Mouse (Mus musculus) gonadal fat pad, adult 2 months (tissue): Measurements from ENCODE around the gene Lyrm9. TPM values are rescaled to one million over a fixed set of nuclear protein-coding genes. Genes with fewer than 3 reads are reported as not detected.

Experiments used
- DNase-seq: peaks from one replicate; pipeline ENCODE4 v3.0.0-alpha.2; 2012; ENCODE audit warnings: low read depth
- polyA plus RNA-seq: library from polyadenylated mRNA; depleted of rRNA; stranded (reverse); fragments of >200 nt; gene quantifications from 2 replicates; pipeline ENCODE4 v1.2.3, GENCODE M21; 2012; rRNA removed

The Lyrm9 gene
- polyA plus RNA-seq, result 19.8 and 26.5 TPM in 2 replicates

- no peak for DNase-seq
These were observed at the start of gene Lyrm9 for GRCm38 (mm10) chr11:78826442-78827013. TSS of gene Lyrm9 (plus strand) at chr11:78826584.

DNA sequence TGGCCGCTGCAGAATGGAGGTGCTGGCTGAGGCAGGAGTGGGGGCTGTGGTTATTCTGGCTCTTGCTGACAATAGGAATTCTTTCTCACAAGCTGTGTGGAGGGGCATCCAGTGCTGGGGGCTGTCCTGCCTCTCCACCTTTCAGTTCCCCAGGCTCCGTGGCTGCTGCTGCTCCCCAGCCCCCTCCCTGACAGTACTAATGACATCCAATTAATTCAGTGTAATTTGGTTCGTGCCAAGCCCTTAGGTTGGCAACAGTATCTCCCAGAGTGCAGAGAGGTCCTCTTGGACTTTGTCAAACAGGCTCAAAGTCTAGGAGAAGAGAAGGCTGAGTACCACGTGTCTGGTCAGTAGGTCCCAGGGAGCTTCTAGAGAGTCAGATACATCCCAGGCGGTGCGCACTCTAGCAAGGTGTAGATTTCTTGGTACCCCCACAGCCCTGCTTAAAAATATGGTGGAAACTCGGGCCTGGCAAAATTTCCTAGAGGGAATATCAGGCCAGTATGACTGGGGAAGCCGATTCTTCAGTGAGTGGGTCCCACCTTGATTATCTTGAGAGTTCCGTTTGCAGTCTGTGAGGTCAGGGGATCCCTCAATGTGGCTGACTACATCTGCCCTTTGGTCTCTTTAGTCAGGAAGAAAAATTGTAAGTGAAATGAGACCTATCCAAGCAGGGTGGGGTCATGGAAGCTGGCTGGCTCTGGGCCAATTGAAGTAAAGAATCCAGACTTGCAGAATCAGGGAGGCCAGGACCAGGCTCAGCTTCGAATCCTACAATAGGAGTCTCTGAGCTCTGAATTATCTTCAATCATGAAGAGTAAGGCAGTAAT, 48.3 kb upstream of the Lyrm9 start:
- no peak for DNase-seq

- DNase-seq, result no peak
These were observed 46.4 kb upstream of the Lyrm9 start for GRCm38 (mm10) chr11:78780002-78780401.

DNA sequence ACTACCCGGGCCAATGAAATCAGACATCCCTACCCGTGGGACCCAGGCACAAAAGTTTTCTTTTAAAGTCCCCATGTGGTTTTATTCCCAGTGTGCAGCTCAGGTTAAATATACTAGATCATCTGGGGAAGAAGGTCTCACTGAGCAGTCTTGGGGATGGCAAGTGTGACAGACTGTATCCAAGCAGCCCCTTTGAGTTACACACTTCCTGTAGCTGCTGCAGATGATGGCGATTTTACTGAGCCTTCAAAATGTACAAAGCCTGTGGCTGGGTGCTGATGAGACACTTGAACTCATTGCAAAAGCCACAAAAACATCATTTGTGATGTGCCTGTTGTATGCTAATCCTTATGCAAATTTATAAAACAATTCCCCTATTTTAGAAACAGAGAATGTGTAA, 45.8 kb upstream of the Lyrm9 start:
- no peak for DNase-seq

DNA sequence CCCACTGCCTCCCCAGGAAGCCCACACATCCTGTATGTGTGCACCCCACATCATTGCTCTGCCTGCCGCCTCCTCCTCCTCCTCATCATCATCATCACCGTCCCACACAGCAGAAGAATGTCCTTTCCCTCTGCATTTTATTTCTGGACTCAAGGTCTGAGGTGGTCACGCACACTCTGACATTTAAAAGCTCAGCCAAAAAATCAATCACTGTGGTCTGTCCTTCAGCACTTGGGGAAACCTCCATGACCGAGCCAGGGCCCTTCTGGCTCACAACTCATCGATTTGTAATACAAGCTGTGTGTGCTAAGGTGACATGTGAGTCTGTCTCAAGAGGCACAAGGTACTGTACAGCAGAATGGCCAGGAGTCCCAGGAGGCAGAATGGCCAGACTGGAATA, 44.1 kb upstream of the Lyrm9 start:
- DNase-seq, result no peak

GRCm38 (mm10) chr11:78782791-78783347, 43.5 kb upstream of the Lyrm9 start:
- DNase-seq, result no peak

DNA sequence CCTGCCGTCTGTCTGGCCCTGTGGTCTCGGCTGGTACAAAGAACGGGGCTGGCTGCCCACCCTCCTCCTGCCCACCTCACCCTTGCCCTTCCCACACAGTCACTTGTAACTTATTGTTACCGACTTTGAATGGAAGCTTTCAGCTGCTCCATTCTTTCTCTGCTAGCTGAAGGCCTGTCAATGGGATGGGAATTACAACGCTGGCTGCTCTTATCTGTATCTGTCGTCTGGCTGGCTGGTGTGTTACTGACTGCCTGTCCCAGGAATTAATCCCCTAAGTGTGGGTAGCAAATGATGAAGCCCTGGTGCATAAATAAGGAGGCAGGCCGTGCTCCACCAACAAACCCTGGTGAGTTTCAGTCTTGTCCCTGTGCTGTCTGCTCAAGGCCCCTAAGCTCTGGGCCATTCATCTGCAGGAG, 40.4 kb upstream of the Lyrm9 start:
- no peak for DNase-seq

- no peak for DNase-seq
These were observed 36.9 kb upstream of the Lyrm9 start for GRCm38 (mm10) chr11:78789370-78790060.

- peak; percentile 76 for DNase-seq
These were observed 34.8 kb upstream of the Lyrm9 start for GRCm38 (mm10) chr11:78791582-78791981.

DNA sequence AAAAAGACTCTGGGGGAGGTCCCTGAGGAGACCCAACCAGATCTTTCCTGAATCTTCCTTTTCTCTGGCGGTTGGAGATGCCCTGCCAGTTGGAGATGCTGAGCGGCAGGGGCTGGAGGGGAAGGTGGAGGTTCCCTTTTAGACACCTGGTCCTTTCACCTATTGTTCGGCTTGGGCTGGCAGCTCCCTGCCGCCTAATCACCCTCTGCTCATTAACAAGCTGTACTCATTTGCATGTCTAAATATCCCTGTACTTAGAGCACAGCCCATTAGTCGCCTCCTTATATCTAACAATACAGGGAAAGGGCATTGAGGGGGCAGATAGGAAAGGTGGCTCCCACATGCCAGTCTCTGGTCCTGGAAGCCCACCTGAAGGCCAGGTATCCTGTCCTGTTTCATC, 34.3 kb upstream of the Lyrm9 start:
- no peak for DNase-seq

- no peak for DNase-seq
These were observed 33.9 kb upstream of the Lyrm9 start for GRCm38 (mm10) chr11:78792465-78792864.

GRCm38 (mm10) chr11:78793116-78793515, 33.3 kb upstream of the Lyrm9 start:
- DNase-seq, result no peak

GRCm38 (mm10) chr11:78796072-78796729, 30.2 kb upstream of the Lyrm9 start:
- no peak for DNase-seq

- no peak for DNase-seq
These were observed 25.3 kb upstream of the Lyrm9 start for GRCm38 (mm10) chr11:78801094-78801493.

DNA sequence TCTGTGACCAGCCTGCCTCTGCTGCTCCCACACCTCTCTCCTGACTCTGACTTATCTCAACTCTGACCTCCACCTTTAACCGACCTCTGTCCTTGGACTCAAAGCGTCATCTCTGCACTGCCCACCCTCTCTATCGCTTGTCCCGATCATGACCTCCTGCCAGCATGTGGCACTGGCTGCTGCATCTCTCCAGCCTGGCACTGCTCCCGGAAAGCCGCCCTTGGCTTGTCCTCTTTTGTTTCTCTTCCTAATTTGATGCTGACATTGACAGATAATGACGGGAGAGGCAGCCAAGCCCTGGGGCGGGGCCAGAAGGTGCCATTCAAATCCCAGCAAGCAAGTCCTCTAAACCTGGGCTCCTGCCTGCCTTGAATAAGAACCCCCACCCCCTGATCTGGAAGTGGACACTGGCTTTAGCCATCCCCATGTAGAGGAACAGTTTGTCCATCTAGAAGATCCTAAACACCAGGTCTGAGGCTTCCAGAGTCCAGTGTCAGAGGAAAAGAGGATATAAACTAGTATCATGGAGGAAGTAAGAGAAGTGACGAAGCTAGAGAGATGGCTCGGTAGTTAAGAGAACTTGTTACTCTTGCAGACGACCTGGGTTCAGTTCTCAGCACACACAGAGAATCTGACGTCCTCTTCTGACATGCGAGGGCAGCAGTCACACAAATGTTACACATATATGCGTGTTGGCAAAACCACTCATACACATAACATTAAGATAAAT, 22.6 kb upstream of the Lyrm9 start:
- DNase-seq, result no peak

- DNase-seq, result no peak
These were observed 21.8 kb upstream of the Lyrm9 start for GRCm38 (mm10) chr11:78804551-78804950.

DNA sequence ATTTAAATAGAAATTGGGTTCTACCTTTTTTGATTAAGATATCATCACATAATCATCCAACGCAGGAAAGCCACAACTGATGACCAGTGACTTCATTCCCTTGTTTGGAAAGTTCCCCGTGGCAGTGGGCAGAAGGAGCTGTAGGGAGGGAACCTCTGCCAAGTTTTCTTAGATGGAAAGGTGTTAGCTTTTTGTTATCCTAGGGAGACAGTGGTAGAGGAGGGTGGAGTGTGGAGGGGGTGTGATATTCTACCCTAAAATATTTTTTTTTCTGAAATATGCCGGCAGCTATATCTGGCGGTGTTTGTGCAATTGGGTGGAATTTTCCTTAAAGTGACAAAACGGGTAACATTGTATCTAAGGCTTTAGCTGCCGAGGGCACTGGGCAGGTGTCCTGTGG, 21.2 kb upstream of the Lyrm9 start:
- no peak for DNase-seq

DNA sequence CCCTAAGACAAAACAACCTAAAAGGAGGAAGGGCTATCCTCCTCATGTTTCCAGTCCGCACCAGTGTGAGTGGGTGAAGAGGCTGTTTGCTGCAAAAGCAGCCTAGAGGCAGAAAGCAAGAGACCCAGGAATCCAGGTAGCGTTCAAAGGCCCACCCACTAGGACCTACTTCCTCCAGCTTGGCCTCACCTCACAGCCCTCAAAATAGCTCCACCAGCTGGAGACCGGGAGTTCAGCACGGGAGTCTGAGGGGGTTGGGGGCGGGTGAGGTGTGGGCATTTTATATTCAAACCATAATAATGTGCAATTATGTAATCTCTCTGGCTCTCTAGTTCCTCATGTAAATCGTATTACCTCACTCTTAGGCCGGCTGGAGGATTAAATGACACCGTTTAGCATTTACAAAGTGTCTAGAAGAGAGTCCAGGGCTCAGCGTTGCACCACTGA, 20.7 kb upstream of the Lyrm9 start:
- no peak for DNase-seq

GRCm38 (mm10) chr11:78807341-78808108, 18.9 kb upstream of the Lyrm9 start:
- DNase-seq, result no peak

DNA sequence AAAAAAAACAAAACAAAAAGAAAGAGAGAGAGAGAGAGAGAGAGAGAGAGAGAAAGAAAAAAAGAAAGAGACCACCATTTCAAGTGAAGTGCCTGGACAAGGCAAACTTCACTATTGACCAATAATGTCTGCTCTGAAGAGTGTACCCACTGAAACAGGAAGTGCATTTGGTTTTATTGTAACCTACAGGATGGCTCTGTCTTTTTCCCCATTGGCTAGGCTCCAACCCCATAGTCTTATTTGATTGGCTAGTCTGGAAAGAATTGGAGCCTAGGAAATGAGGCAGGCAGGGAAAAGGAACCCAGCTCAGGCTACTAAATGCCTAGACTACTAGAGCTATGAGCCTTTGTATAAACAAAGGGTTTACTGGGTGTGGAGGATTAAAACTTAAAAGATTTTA, 17.0 kb upstream of the Lyrm9 start:
- DNase-seq, result no peak
